Mouse (Mus musculus) MEL (cell line): Measurements from ENCODE around the gene Klhl36. TPM values are rescaled to one million over a fixed set of nuclear protein-coding genes. Genes with fewer than 3 reads are reported as not detected.
A peak's percentile ranks its signal among the peaks of the same experiment; 100 is the strongest.

ENCODE experiments used
- DNase-seq: peaks from one replicate; pipeline ENCODE4 v3.0.0; 2011; ENCODE audit warnings: low read depth, low spot score
- H3K27ac ChIP-seq: 2 replicates; pipeline ENCODE4 v1.5.1; 2012; ENCODE audit warnings: low read depth, mild to moderate bottlenecking, control low read depth, low read length, moderate library complexity; ENCODE audit not compliant: control insufficient read depth
- H3K27me3 ChIP-seq, 2 experiments: fragments of 150-350 bp in 1 of 2; sonication (generic) in 1 of 2; 2 replicates each; pipeline ENCODE4 v1.6.1; 2012; ENCODE audit warnings: low read length in 2 of 2, mild to moderate bottlenecking in 2 of 2, improper control_type of control experiment in 1 of 2, moderate library complexity in 1 of 2; ENCODE audit not compliant: insufficient read depth in 2 of 2, control insufficient read depth in 1 of 2
- H3K36me3 ChIP-seq, 2 experiments: 2 replicates each; pipeline ENCODE4 v1.6.1; 2012 to 2014; ENCODE audit warnings: low read length in 2 of 2, improper control_type of control experiment in 1 of 2, inconsistent platforms in 1 of 2, mild to moderate bottlenecking in 1 of 2; ENCODE audit not compliant: insufficient read depth in 2 of 2, control insufficient read depth in 1 of 2
- H3K4me1 ChIP-seq, 2 experiments: fragments of 150-350 bp in 1 of 2; sonication (generic) in 1 of 2; 2 replicates each; pipeline ENCODE4 v1.6.1; 2012; ENCODE audit warnings: low read length in 2 of 2, improper control_type of control experiment in 1 of 2, mild to moderate bottlenecking in 1 of 2; ENCODE audit not compliant: insufficient read depth in 2 of 2, control insufficient read depth in 1 of 2
- H3K4me3 ChIP-seq, 2 experiments: fragments of 150-350 bp in 1 of 2; sonication (generic) in 1 of 2; 2 replicates each; pipeline ENCODE4 v1.5.1; 2012; ENCODE audit warnings: low read depth in 2 of 2, low read length in 2 of 2, mild to moderate bottlenecking in 2 of 2, moderate library complexity in 2 of 2, control low read depth in 1 of 2, improper control_type of control experiment in 1 of 2; ENCODE audit not compliant: control insufficient read depth in 1 of 2, insufficient read depth in 1 of 2
- H3K79me2 ChIP-seq: 2 replicates; pipeline ENCODE4 v1.6.1; 2012; ENCODE audit warnings: mild to moderate bottlenecking, low read length, moderate library complexity; ENCODE audit not compliant: control insufficient read depth, poor library complexity, insufficient read depth
- H3K9ac ChIP-seq: 2 replicates; pipeline ENCODE4 v1.6.1; 2012; ENCODE audit warnings: low read depth, mild to moderate bottlenecking, control low read depth, low read length, moderate library complexity; ENCODE audit not compliant: control insufficient read depth, poor library complexity, severe bottlenecking
- H3K9me3 ChIP-seq: fragments of 150-350 bp; sonication (generic); replicated peaks from 2 replicates; pipeline ENCODE4 v1.6.1; 2012; ENCODE audit warnings: mild to moderate bottlenecking, low read length, improper control_type of control experiment, moderate library complexity; ENCODE audit not compliant: insufficient read depth
- BHLHE40 ChIP-seq: IDR thresholded peaks from 2 replicates; pipeline ENCODE4 v1.6.1; 2012; ENCODE audit warnings: low read depth, mild to moderate bottlenecking, inconsistent platforms, low read length, improper control_type of control experiment, borderline replicate concordance
- CHD1 ChIP-seq: IDR thresholded peaks from 2 replicates; pipeline ENCODE4 v1.6.1; 2012; ENCODE audit warnings: low read depth, mild to moderate bottlenecking, inconsistent platforms, low read length, improper control_type of control experiment
- CHD2 ChIP-seq: IDR thresholded peaks from 2 replicates; pipeline ENCODE4 v1.6.1; 2011; ENCODE audit warnings: low read length, improper control_type of control experiment
- ETS1 ChIP-seq: IDR thresholded peaks from 2 replicates; pipeline ENCODE4 v1.6.1; 2012; ENCODE audit warnings: low read depth, mild to moderate bottlenecking, inconsistent platforms, low read length, improper control_type of control experiment, moderate library complexity
- GABPA ChIP-seq: IDR thresholded peaks from 2 replicates; pipeline ENCODE4 v1.6.1; 2012; ENCODE audit warnings: low read depth, mild to moderate bottlenecking, inconsistent platforms, low read length, improper control_type of control experiment, moderate library complexity
- HCFC1 ChIP-seq: IDR thresholded peaks from 2 replicates; pipeline ENCODE4 v1.6.1; 2012; ENCODE audit warnings: low read depth, mild to moderate bottlenecking, inconsistent platforms, low read length, improper control_type of control experiment, moderate library complexity
- JUND ChIP-seq: IDR thresholded peaks from 2 replicates; pipeline ENCODE4 v1.6.1; 2011; ENCODE audit warnings: low read depth, mild to moderate bottlenecking, improper control_type of control experiment, low read length
- KAT2A ChIP-seq: conservative IDR thresholded peaks from 2 replicates; pipeline ENCODE4 v1.6.1; 2012; ENCODE audit warnings: low read depth, low read length, improper control_type of control experiment, inconsistent platforms
- MAX ChIP-seq: IDR thresholded peaks from 2 replicates; pipeline ENCODE4 v1.6.1; 2011; ENCODE audit warnings: low read length, improper control_type of control experiment
- MAZ ChIP-seq: IDR thresholded peaks from 2 replicates; pipeline ENCODE4 v1.6.1; 2012; ENCODE audit warnings: low read depth, mild to moderate bottlenecking, inconsistent platforms, low read length, improper control_type of control experiment
- MEF2A ChIP-seq: IDR thresholded peaks from 2 replicates; pipeline ENCODE4 v1.6.1; 2014; ENCODE audit warnings: low read depth, mild to moderate bottlenecking, inconsistent platforms, low read length, improper control_type of control experiment; ENCODE audit not compliant: poor library complexity, insufficient replicate concordance, severe bottlenecking; ENCODE audit errors: extremely low read depth
- MXI1 ChIP-seq: IDR thresholded peaks from 2 replicates; pipeline ENCODE4 v1.6.1; 2011; ENCODE audit warnings: mild to moderate bottlenecking, low read depth, low read length, improper control_type of control experiment
- MYC ChIP-seq: IDR thresholded peaks from 2 replicates; pipeline ENCODE4 v1.6.1; 2011; ENCODE audit warnings: low read depth, mild to moderate bottlenecking, low read length, improper control_type of control experiment, moderate library complexity
- NELFE ChIP-seq: IDR thresholded peaks from 2 replicates; pipeline ENCODE4 v1.6.1; 2011; ENCODE audit warnings: low read depth, low read length, improper control_type of control experiment
- NRF1 ChIP-seq: IDR thresholded peaks from 2 replicates; pipeline ENCODE4 v1.6.1; 2014; ENCODE audit warnings: low read depth, mild to moderate bottlenecking, inconsistent platforms, low read length, improper control_type of control experiment, moderate library complexity; ENCODE audit not compliant: poor library complexity, insufficient read depth, severe bottlenecking
- POLR2A ChIP-seq, 2 experiments: IDR thresholded peaks; 2 replicates each; pipeline ENCODE4 v1.6.1; 2011 to 2012; ENCODE audit warnings: low read length in 2 of 2, mild to moderate bottlenecking in 2 of 2, control low read depth in 1 of 2, improper control_type of control experiment in 1 of 2, low read depth in 1 of 2, moderate library complexity in 1 of 2; ENCODE audit not compliant: control insufficient read depth in 1 of 2, insufficient read depth in 1 of 2, poor library complexity in 1 of 2
- POLR2AphosphoS2 ChIP-seq: IDR thresholded peaks from 2 replicates; pipeline ENCODE4 v1.6.1; 2011; ENCODE audit warnings: low read length, improper control_type of control experiment
- POLR2AphosphoS5 ChIP-seq: IDR thresholded peaks from 2 replicates; pipeline ENCODE4 v1.6.1; 2012; ENCODE audit warnings: low read depth, borderline replicate concordance, mild to moderate bottlenecking, inconsistent platforms, low read length, moderate library complexity, mixed read lengths
- RCOR1 ChIP-seq: IDR thresholded peaks from 2 replicates; pipeline ENCODE4 v1.6.1; 2012; ENCODE audit warnings: low read depth, mild to moderate bottlenecking, inconsistent platforms, low read length, improper control_type of control experiment
- SIN3A ChIP-seq: IDR thresholded peaks from 2 replicates; pipeline ENCODE4 v1.6.1; 2012; ENCODE audit warnings: low read length, improper control_type of control experiment, inconsistent platforms
- SMC3 ChIP-seq: IDR thresholded peaks from 2 replicates; pipeline ENCODE4 v1.6.1; 2011; ENCODE audit warnings: low read depth, low read length, improper control_type of control experiment
- ZC3H11A ChIP-seq: IDR thresholded peaks from 2 replicates; pipeline ENCODE4 v1.6.1; 2012; ENCODE audit warnings: low read depth, mild to moderate bottlenecking, inconsistent platforms, low read length, improper control_type of control experiment
- ZKSCAN1 ChIP-seq: IDR thresholded peaks from 2 replicates; pipeline ENCODE4 v1.6.1; 2012; ENCODE audit warnings: low read depth, mild to moderate bottlenecking, inconsistent platforms, low read length, improper control_type of control experiment, moderate library complexity
- ZNF384 ChIP-seq: IDR thresholded peaks from 2 replicates; pipeline ENCODE4 v1.6.1; 2012; ENCODE audit warnings: low read depth, mild to moderate bottlenecking, inconsistent platforms, low read length, improper control_type of control experiment
- polyA plus RNA-seq, 2 experiments: library from polyadenylated mRNA; stranded (reverse) in 1 of 2; unstranded in 1 of 2; fragments of >175 nt in 1 of 2; fragments of >200 nt in 1 of 2; gene quantifications; 2 replicates each; pipeline versions ENCODE4 v1.2.1 to v1.2.4; 2012; ENCODE audit warnings: low replicate concordance in 2 of 2, low read depth in 1 of 2; ENCODE audit not compliant: insufficient read length in 2 of 2, insufficient read depth in 1 of 2, missing spikeins in 1 of 2
- total RNA-seq: library from RNA; depleted of rRNA; stranded (reverse); fragments of 300-350 nt; gene quantifications from 2 replicates; pipeline ENCODE4 v1.2.3, GENCODE M21; 2012

Gene Klhl36
- total and polyA plus RNA-seq, 3 experiments: 4.6 to 6.6 TPM; not detected in 1

DNA sequence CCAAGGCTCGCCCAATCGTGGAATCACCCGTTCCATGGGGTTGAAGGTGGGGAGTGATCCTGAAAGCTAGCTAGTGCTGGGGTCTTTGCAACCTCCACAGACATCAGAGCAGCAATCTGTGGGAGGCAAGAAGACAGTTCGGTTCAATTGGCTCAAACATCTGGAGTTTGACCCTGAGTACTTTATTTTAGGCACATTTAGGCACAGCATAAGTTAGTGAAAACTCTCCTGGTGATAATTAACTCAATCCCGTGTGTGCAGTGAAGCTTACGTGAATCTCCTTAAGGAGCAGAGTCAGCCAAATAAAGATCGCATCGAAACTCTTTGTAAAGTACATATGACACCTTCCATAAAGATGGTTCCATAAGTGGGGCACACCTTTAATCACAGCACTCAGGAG is 19.9 kb downstream of the Klhl36 start:
- DNase-seq: no peak
- no peak overlapping the region for H3K27ac ChIP-seq
- no peak for TF ChIP-seq SIN3A

DNA sequence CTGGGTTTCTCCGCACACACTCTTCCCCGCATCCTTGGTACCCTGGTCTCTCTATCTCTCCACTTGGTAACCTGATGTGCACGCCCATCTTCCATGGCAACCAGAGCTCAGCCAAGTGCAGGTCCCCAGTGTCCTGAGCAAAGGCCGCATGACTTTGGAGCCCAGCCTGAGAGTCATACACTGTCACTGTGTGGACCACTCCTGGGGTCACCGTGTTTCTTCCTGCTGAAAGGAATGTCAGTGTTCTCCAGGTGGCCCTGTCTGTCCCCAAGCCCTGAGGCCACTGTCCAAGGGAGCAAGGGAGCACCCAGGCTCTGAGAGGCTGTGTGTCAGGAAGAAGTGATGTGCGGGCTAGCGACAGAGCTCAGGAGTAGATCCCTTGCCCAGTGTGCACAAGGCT is 21.2 kb downstream of the Klhl36 start:
- H3K4me1 ChIP-seq: 0 out of 4 replicates have a peak, but pooled peaks cover 0 to 11% of the 10 kb centered on the region in 2 experiments
- H3K27me3 ChIP-seq: peaks cover 0 to 2% of the 10 kb centered on the region in 2 experiments; a peak in 1 of 4 replicates
- H3K9ac ChIP-seq: no peak overlapping the region
- no peak overlapping the region for H3K27ac ChIP-seq
- H3K4me3 ChIP-seq: no peak overlapping the region
- DNase-seq: no peak
- H3K36me3 ChIP-seq: no peaks in the 10 kb centered on the region; a peak in 1 of 4 replicates
- TF ChIP-seq NRF1: no peak
- TF ChIP-seq BHLHE40: no peak
- TF ChIP-seq GABPA: no peak
- no peak for TF ChIP-seq POLR2AphosphoS2
- TF ChIP-seq NELFE: no peak
- no peak for TF ChIP-seq JUND
- TF ChIP-seq MEF2A: no peak
- no peak for TF ChIP-seq SMC3
- TF ChIP-seq POLR2A (IDR thresholded peaks at IDR 0.05; ENCODE audit: control insufficient read depth in 1 of 2, insufficient read depth in 1 of 2, low read depth in 1 of 2, low read length in 2 of 2, poor library complexity in 1 of 2): no peak
- TF ChIP-seq KAT2A: no peak
- no peak for TF ChIP-seq SIN3A
- TF ChIP-seq, all 39 proteins: peak for 0
- H3K9me3 ChIP-seq: no peaks in the 10 kb centered on the region
- no peaks in the 10 kb centered on the region for H3K79me2 ChIP-seq

More for the DNA sequence above, 19.9 kb downstream of the Klhl36 start:
- Histone ChIP-seq H3K36me3 (no peaks in the 10 kb centered on the region; a peak in 1 of 4 replicates), H3K27me3 (peaks cover 0 to 2% of the 10 kb centered on the region in 2 experiments; a peak in 1 of 4 replicates), H3K9me3 (no peaks in the 10 kb centered on the region), H3K79me2 (no peaks in the 10 kb centered on the region), H3K4me3 (no peak overlapping the region), H3K4me1 (0 out of 4 replicates have a peak, but pooled peaks cover 0 to 11% of the 10 kb centered on the region in 2 experiments), H3K9ac (no peak overlapping the region)

DNA sequence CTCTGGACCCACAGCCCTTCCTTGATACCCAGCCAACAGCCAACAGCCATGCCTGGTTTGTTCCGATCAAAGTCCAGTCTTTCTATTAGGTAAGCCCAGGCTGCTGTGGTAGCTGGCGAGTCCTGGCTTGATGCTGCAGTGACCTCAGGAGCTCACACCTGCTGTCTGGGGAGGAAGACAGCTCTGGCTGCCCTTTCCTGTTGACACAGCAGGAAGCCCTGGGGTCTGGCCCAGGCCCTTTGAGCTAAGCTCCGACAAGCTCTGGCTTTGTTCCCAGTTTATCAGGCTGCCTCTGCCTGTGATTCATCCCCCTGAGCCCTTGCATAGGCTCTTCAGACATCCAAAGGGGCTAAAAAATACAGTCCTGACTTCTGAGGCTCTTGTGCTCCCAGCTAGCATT is 23.5 kb downstream of the Klhl36 start:
- 0 out of 4 replicates have a peak, but pooled peaks cover 0 to 14% of the 10 kb centered on the region in 2 experiments for H3K4me1 ChIP-seq
- no peak overlapping the region for H3K9ac ChIP-seq
- H3K27me3 ChIP-seq: 0 out of 4 replicates have a peak, but pooled peaks cover 0 to 2% of the 10 kb centered on the region in 2 experiments
- no peak for TF ChIP-seq MAZ
- TF ChIP-seq ZNF384: no peak
- TF ChIP-seq GABPA: no peak
- no peak for TF ChIP-seq MXI1
- no peak for TF ChIP-seq RCOR1
- no peak for TF ChIP-seq MYC
- TF ChIP-seq MAX: no peak
- no peak for TF ChIP-seq HCFC1
- no peak for TF ChIP-seq MEF2A
- no peak for TF ChIP-seq ETS1
- no peak for TF ChIP-seq CHD1
- no peak for TF ChIP-seq POLR2AphosphoS5
- TF ChIP-seq POLR2A (IDR thresholded peaks at IDR 0.05; ENCODE audit: control insufficient read depth in 1 of 2, insufficient read depth in 1 of 2, low read depth in 1 of 2, low read length in 2 of 2, poor library complexity in 1 of 2): no peak
- no peak for TF ChIP-seq CHD2
- TF ChIP-seq ZC3H11A: no peak
- TF ChIP-seq ZKSCAN1: no peak
- TF ChIP-seq KAT2A: no peak
- TF ChIP-seq SMC3: no peak
- H3K9me3 ChIP-seq: no peaks in the 10 kb centered on the region
- no peak overlapping the region for H3K4me3 ChIP-seq
- DNase-seq: peak; percentile 49
- no peak overlapping the region for H3K27ac ChIP-seq
- no peaks in the 10 kb centered on the region for H3K79me2 ChIP-seq
- H3K36me3 ChIP-seq: no peaks in the 10 kb centered on the region; a peak in 1 of 4 replicates
